Mouse (Mus musculus) erythroblast, embryonic 14.5 days (primary cell): ENCODE measurements around the gene Cdk17.

ENCODE experiments used
- GATA1 ChIP-seq: IDR thresholded peaks from 2 replicates; pipeline ENCODE4 v1.6.1; 2012; ENCODE audit warnings: low read length, inconsistent platforms, mixed read lengths
- TAL1 ChIP-seq: IDR thresholded peaks from 3 replicates; pipeline ENCODE4 v1.6.1; 2012; ENCODE audit warnings: low read length, inconsistent platforms, mixed read lengths

GRCm38 (mm10) chr10:93140778-93141177 lies 19.9 kb upstream of the Cdk17 start:
- no peak for TF ChIP-seq GATA1
- TF ChIP-seq TAL1: no peak
